Mouse (Mus musculus) CH12.LX (cell line): ENCODE data around the gene Timeless.

ENCODE experiments used
- BHLHE40 ChIP-seq: IDR thresholded peaks from 2 replicates; pipeline ENCODE4 v1.6.1; 2011; ENCODE audit warnings: mild to moderate bottlenecking, low read depth, low read length, improper control_type of control experiment
- CHD2 ChIP-seq: IDR thresholded peaks from 2 replicates; pipeline ENCODE4 v1.6.1; 2011; ENCODE audit warnings: low read length, improper control_type of control experiment
- CTCF ChIP-seq, 2 experiments: IDR thresholded peaks in 1 of 2; conservative IDR thresholded peaks in 1 of 2; 2 replicates each; pipeline ENCODE4 v1.5.1; 2011 to 2012; ENCODE audit warnings: low read depth in 2 of 2, low read length in 2 of 2, improper control_type of control experiment in 1 of 2, inconsistent platforms in 1 of 2, mild to moderate bottlenecking in 1 of 2, moderate library complexity in 1 of 2
- EP300 ChIP-seq: IDR thresholded peaks from 2 replicates; pipeline ENCODE4 v1.6.1; 2011; ENCODE audit warnings: low read length, improper control_type of control experiment
- MAFK ChIP-seq: IDR thresholded peaks from 2 replicates; pipeline ENCODE4 v1.6.1; 2011; ENCODE audit warnings: low read length, improper control_type of control experiment; ENCODE audit not compliant: insufficient replicate concordance
- MYC ChIP-seq: IDR thresholded peaks from 2 replicates; pipeline ENCODE4 v1.6.1; 2011; ENCODE audit warnings: low read depth, mild to moderate bottlenecking, improper control_type of control experiment, low read length
- NELFE ChIP-seq: IDR thresholded peaks from 2 replicates; pipeline ENCODE4 v1.6.1; 2011; ENCODE audit warnings: low read depth, low read length, improper control_type of control experiment
- NRF1 ChIP-seq: IDR thresholded peaks from 2 replicates; pipeline ENCODE4 v1.6.1; 2014; ENCODE audit warnings: low read depth, mild to moderate bottlenecking, inconsistent platforms, low read length, improper control_type of control experiment, moderate library complexity
- PAX5 ChIP-seq: IDR thresholded peaks from 2 replicates; pipeline ENCODE4 v1.6.1; 2012; ENCODE audit warnings: low read length, inconsistent platforms, mixed read lengths
- POLR2A ChIP-seq: IDR thresholded peaks from 2 replicates; pipeline ENCODE4 v1.6.1; 2011; ENCODE audit warnings: low read depth, mild to moderate bottlenecking, improper control_type of control experiment, low read length
- SMC3 ChIP-seq: IDR thresholded peaks from 2 replicates; pipeline ENCODE4 v1.6.1; 2011; ENCODE audit warnings: low read depth, low read length, improper control_type of control experiment

DNA sequence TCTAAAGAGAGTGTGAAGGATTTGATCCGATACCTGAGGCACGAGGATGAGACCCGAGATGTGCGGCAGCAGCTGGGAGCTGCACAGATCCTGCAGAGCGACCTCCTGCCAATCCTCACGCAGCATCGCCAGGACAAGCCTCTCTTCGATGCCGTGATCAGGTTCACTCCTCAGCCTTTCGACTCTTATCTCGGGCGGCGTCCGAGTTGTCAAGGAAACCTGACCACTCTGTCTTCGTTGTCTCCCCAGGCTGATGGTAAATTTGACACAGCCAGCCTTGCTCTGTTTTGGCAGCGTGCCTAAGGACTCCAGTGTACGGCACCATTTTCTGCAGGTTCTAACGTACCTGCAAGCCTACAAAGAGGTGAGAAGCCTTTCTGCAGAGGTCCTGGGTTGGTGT, 8.3 kb downstream of the Timeless start:
- no peak for TF ChIP-seq EP300
- no peak for TF ChIP-seq NRF1
- TF ChIP-seq CTCF (conservative IDR thresholded peaks at IDR 0.05 in 1 of 2, IDR thresholded peaks at IDR 0.05 in 1 of 2; ENCODE audit: low read depth in 2 of 2, low read length in 2 of 2): no peak
- TF ChIP-seq MYC: no peak
- TF ChIP-seq POLR2A: no peak
- TF ChIP-seq PAX5: no peak
- TF ChIP-seq CHD2: no peak
- TF ChIP-seq NELFE: no peak
- no peak for TF ChIP-seq MAFK
- no peak for TF ChIP-seq BHLHE40
- TF ChIP-seq SMC3: no peak
